Mouse (Mus musculus) left cerebral cortex, postnatal 25 days (tissue): ENCODE data around the gene Tmprss7. TPM values are rescaled to one million over a fixed set of nuclear protein-coding genes. Genes with fewer than 3 reads are reported as not detected.

Experiments used
- DNase-seq, 2 experiments: peaks; one replicate each; pipeline ENCODE4 v3.0.0; 2022; ENCODE audit warnings: low spot score in 2 of 2, mixed read lengths in 1 of 2
- intact Hi-C: fragments of 180-260 bp; cut with DNase I; formaldehyde crosslinking; loops from one replicate; pipeline ENCODE4 v1.15.1; 2025
- total RNA-seq, 2 experiments: library from RNA; stranded (reverse); gene quantifications; 2 replicates each; pipeline ENCODE4 v1.2.3; 2021

The Tmprss7 gene
- total RNA-seq, 2 experiments from 2014 or later, result 2.8 to 4.4 TPM

DNA sequence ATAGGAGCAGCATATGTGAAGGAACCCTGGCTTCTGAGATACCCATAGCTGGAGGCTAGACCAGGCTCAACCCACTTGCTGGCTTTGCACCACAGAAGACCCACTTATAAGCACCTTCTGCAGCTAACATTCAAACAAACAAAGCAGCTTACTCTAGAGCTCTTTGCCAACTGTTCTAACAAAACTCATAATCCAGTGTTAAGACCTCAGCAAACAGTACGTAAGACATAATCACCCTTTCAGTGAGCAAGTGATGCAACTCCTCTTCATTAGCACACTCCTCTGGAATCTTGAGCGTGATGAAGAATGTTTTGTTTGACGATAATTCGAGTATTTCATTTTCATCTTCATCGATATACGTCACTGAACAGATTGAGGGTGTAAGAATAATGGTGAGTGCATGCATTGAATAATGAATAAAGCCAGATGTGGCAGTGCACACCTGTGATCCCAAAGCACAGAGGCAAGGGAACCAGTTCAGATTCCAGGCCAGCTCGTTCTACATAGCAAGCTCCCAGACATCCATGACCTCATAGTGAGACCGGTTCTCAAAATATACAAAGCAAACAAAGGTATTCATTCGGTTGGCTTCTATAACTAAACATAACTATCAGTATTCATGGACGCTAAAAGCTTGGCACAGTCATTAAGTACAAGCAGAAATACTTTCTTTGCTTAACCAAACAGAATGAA lies 53.2 kb downstream of the Tmprss7 start:
- DNase-seq, result no peak
- intact Hi-C loops, result no loop called here

DNA sequence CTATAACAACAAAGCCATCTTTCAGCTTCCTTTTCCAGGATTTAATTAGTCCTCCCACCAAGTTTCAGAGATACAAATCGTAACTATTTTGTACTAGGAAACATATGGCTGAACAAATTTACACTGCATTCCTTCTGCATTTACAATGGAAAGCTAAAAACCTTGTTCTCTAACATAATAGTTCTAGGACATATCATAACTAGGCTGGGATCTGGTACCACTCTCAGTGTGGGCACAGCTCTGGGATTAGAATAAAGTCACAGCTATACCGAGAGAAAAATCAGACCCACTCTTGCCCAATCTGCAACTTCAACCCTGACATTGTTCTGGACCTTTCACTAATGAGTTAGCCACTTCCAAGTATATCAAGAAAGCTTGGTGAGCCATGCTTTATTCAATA lies 57.6 kb downstream of the Tmprss7 start:
- peak in 1 of 2 experiments; percentile 52 for DNase-seq
- intact Hi-C loops, result loop anchor here (1.0 kb wide), 1 partner anchor 23 kb away; no protein-coding TSS in a partner anchor

- intact Hi-C loops, result no loop called here
Measured at GRCm38 (mm10) chr16:45632420-45632819, 61.0 kb downstream of the Tmprss7 start.

DNA sequence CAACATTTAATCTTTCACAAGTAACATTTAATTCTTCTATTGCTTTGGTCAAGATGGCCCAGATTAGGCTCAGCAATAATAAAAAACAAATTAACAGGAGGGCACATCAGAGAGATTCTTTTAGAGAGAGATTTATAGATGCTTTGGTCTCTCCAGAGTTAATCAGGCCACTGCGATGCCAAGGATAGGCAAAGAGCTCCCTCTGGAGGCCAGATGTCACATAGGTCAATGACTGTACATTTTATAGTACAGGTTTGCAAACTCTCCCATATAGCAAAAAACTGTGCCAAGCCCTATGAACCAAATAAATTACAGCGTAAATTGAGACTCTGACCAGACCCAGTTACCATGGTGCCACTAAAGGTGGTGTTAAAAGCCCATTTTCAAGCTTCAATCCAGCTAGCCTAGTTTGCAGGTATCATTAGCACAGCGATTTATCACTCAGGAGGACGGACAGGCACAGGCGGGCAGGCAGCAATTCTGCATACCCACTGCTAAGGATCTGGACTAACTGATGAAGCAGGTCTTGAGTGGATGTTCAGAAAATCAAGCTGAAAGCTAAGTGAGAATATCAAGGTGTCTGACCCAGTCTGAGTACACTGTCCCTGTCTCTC lies 63.0 kb downstream of the Tmprss7 start:
- intact Hi-C loops, result loop anchor here (1.0 kb wide), 1 partner anchor 434 kb away; no protein-coding TSS in a partner anchor
- DNase-seq, result peak; percentile 71 to 74

More at GRCm38 (mm10) chr16:45632420-45632819, 61.0 kb downstream of the Tmprss7 start:
- no peak for DNase-seq

DNA sequence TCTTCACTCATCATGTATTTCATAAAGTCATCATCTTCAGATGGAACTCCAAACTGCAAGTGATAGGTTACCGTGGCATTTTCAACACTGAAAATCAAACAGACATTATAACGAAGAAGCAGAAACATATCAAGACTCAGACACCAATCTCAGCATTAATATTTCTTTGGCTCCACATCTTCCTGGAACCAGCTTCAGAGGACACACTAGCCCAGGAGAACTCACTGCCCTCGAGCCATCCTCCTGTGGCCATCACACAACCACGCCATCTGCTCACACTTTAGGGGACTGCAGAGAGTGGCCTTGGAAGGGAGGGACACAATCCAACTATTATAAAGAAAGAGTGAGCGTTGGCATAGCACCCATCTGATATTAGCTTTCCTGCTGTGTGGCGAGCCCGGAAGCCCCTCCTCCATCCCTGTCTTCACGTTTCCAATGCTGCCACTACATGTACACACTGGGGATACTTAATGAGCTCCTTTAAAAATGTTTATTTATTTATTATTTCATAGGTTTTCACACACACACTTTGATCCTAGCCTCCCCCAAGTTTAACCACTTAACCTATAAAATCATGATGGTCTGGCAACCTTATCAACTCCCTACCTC lies 63.9 kb downstream of the Tmprss7 start:
- intact Hi-C loops, result loop anchor here (1.0 kb wide), 1 partner anchor 433 kb away; no protein-coding TSS in a partner anchor
- DNase-seq, result no peak

DNA sequence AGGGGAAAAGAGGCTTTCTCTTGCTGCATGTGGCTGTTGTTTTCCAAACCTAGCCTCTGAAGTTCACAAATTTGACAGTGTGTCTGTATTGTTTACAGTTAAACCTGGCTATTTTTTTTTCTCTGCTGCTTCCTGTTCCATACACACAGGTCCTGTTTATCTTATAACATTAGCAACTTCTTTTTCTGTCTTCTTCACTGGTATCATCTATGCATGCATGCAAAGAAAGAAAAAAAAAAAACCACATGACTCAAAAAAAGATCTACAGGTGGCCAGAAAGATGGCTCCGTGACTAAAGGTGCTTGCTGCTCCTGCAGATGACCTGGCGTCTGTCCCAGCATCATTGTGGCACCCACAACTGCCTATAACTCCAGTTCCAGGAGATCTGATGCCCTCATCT lies 68.1 kb downstream of the Tmprss7 start:
- DNase-seq, result no peak
- intact Hi-C loops, result no loop called here

DNA sequence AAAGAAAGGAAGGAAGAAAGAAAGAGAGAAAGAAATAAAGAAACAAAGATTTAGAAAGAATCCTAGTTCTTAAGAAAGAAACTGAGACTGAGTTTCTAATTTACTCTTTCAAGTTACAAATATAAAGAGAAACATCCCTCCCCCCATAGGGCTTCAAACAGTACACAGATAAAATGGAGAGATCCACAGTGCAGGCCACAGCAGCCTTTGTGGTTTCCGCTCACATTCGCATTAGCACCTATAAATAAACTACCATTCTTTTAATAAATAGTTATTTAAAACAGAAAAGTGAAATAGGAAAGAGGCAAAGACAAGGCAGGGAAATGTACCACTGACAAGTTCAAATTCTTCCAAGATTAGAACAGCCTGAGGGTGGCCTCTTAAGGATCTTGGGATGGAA lies 68.7 kb downstream of the Tmprss7 start:
- intact Hi-C loops, result no loop called here
- DNase-seq, result no peak

GRCm38 (mm10) chr16:45623230-45623629 lies 70.2 kb downstream of the Tmprss7 start:
- intact Hi-C loops, result no loop called here

DNA sequence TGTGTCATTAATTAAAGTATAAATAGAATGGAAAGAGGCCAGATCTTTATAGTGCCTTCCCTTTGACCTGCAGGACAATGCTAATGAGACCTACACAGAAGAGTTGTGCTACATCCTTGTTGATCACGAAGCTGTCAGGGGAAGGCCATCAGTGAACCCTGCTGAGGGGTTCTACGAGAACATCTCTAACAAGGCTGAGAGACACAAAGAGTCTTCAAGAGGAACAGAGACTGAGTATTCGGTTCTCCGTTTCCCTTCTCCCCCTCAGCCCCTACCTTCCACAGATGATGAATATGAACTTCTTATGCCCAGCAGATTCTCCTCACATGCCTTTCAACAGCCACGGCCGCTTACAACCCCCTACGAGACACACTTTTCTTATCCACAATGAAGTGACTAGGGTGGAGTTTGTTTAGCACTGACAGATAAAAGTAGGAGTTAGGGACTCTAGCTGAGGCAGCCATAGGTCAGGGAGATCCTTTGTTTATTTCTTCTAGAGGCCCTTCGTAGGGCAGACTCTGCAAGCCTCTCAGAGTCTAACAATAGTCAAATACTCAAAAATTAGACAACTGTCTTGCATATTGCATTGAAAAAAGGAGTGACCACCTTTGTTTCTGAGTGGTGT lies 73.6 kb downstream of the Tmprss7 start:
- no peak for DNase-seq
- intact Hi-C loops, result no loop called here

More at GRCm38 (mm10) chr16:45623230-45623629, 70.2 kb downstream of the Tmprss7 start:
- DNase-seq, result no peak

DNA sequence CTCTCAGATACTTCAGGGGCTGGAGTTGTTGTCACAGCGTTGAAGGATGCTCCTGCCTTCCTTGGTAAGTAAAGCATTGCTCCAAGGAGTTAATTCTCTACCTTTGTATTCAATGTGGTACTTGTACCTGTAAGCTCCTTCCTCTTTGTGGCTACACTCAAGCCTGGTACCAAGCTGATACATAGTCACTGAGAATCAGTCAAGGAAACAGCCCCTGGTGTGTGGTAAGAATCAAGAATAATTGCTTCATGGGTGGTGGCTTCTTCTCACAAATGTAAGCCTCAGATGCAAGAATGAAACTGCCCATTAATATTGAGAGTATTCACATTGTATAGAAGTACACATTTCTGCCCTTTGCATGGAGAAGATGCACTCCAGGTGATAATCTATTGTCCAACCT lies 77.5 kb downstream of the Tmprss7 start:
- DNase-seq, result no peak
- intact Hi-C loops, result no loop called here

GRCm38 (mm10) chr16:45613247-45613646 lies 80.2 kb downstream of the Tmprss7 start:
- intact Hi-C loops, result no loop called here
- no peak for DNase-seq

DNA sequence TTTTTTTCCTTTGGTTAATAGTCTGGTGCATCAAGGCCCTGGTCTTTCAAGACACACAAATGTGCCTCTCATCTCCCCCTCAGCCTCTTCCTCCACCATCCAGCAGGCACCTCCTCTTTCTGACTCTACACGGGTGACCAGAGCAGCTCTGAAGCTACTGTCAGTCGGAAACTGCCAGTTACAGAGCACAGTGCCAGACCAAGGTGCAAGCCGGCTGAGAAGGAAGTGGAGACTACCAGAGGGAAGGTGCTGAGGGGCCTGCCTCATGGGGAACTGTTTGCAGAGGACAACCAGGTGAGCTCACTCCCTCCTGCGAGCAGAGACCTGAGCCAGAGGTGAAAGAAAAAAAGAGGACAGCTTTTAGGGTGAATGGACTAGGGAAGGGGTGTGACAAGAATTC lies 83.2 kb downstream of the Tmprss7 start, which contains the start of gene Gcsam:
Gene Gcsam (plus strand): TSS at position 114 of the 400 bp plus-strand sequence.
- intact Hi-C loops, result no loop called here

GRCm38 (mm10) chr16:45609300-45609699 lies 84.2 kb downstream of the Tmprss7 start:
- DNase-seq, result peak in 1 of 2 experiments; percentile 44
- intact Hi-C loops, result loop anchor here (2.0 to 10.0 kb wide), 3 partner anchors 202 to 414 kb away; partner anchors contain the start of gene Cd200

More for the DNA sequence above, 83.2 kb downstream of the Tmprss7 start, which contains the start of gene Gcsam:
- no peak for DNase-seq

- intact Hi-C loops, result loop anchor here (2.0 to 10.0 kb wide), 3 partner anchors 201 to 414 kb away; partner anchors contain the start of gene Cd200
- DNase-seq, result peak in 1 of 2 experiments; percentile 51
Measured at GRCm38 (mm10) chr16:45608481-45608954, 84.9 kb downstream of the Tmprss7 start.

Other genes starting within 250 kb of the Tmprss7 start
- gene Gm609, start 200.7 kb downstream of the Tmprss7 start, total RNA-seq, result under 1 TPM in 1 of 2 experiments, not detected in 1; 0.14 TPM
- gene Gm17783, start 161.6 kb downstream of the Tmprss7 start, total RNA-seq, result not detected
- not detected for gene Slc9c1, start 158.3 kb downstream of the Tmprss7 start, total RNA-seq
- not detected for gene Gcsam, start 83.3 kb downstream of the Tmprss7 start, total RNA-seq
- under 1 TPM in 1 of 2 experiments, not detected in 1; 0.16 TPM for gene BC016579, start 39.6 kb downstream of the Tmprss7 start, total RNA-seq
- gene Tagln3, start 30.9 kb upstream of the Tmprss7 start, total RNA-seq, result 100 to 1,000 TPM; 309 to 348 TPM
- gene Abhd10, start 49.3 kb upstream of the Tmprss7 start, total RNA-seq, result 10 to 100 TPM; 23.0 to 25.4 TPM